Mouse (Mus musculus) megakaryocyte, adult 5-6 weeks (primary cell): ENCODE results near the gene Zfp637. TPM values are rescaled to one million over a fixed set of nuclear protein-coding genes. Genes with fewer than 3 reads are reported as not detected.

Experiments used
- total RNA-seq, 2 experiments: library from RNA; stranded (forward) in 1 of 2; stranded (reverse) in 1 of 2; fragments of 153-499, 151-499 nt in 1 of 2; fragments of 221-1000, 200-1000 nt in 1 of 2; gene quantifications; 2 replicates each; pipeline versions ENCODE4 v1.2.3 to v1.2.4; 2015 to 2017

Zfp637 gene
- total RNA-seq, 2 experiments from 2014 or later = 14.1 to 17.3 TPM

Other genes starting within 250 kb of the Zfp637 start
- 0.40 and 0.43 TPM in 2 replicates for gene Zfp239, start 20.9 kb downstream of the Zfp637 start, total RNA-seq (2015)
- gene Zfp239, start 20.9 kb downstream of the Zfp637 start, total RNA-seq (2017) = not detected in 2 replicates
- 648 and 668 TPM in 2 replicates for gene Hnrnpf, start 59.1 kb downstream of the Zfp637 start, total RNA-seq (2015)
- 1,188 and 1,238 TPM in 2 replicates for gene Hnrnpf, start 59.1 kb downstream of the Zfp637 start, total RNA-seq (2017)
- not detected in 2 replicates for gene Fxyd4, start 96.5 kb downstream of the Zfp637 start, total RNA-seq (2015)
- gene Fxyd4, start 96.5 kb downstream of the Zfp637 start, total RNA-seq (2017) = not detected in 2 replicates
- 0.09 TPM in 1 of 2 replicates, not detected in the other for gene Rasgef1a, start 170.3 kb downstream of the Zfp637 start, total RNA-seq (2015)
- gene Rasgef1a, start 170.3 kb downstream of the Zfp637 start, total RNA-seq (2017) = 0.29 TPM in 1 of 2 replicates, not detected in the other